Mouse (Mus musculus): ENCODE data around the gene Klf8.

DNA sequence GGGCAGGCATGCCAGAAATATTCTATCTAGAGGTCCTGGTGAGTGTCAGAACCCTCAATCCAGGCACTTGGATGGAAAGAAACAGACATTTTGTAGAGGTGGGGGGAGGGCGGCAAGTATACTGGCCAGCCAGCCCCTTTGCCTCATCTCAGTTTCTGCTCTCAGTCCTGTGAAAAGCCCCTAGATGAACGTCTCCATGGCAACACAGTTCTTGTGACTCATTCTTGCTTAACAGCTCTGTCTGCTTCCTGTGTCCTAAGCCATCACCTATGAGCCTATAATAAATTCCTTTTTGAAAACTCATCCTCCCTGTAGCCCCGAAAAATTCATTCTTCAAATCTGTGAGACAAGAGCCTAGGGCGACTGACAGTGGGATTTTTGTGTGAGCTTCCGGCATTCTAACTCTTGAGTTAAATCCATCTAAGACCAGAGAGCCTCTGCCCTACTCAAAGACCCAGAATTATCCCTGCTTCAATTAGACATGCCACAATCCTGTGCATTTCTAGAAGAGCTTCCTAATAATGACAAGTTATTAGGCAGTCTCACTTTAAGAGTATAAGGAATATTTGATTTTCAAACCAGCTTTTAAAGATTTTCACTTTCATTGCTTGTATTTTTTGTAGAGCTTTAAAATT, 196.5 kb downstream of the Klf8 start:
- TF ChIP-seq CTCF (IDR thresholded peaks at IDR 0.05; ENCODE audit: borderline replicate concordance, insufficient read depth, low read length) (no peak), POLR2A (IDR thresholded peaks at IDR 0.05; ENCODE audit: low read depth, low read length) (no peak)
